Mouse (Mus musculus) MEL-GATA-1-ER (cell line): ENCODE results near the gene G530012D18Rik.
"Not testable (repeated sequence)": the region's sequence is repeated elsewhere in the genome, so short reads cannot be mapped to it uniquely, and the experiment has no call there.

Experiments used
- DNase-seq: peaks from one replicate; pipeline ENCODE4 v3.0.0-alpha.2; 2012; ENCODE audit warnings: low read depth; ENCODE audit errors: extremely low read depth

The G530012D18Rik gene

DNA sequence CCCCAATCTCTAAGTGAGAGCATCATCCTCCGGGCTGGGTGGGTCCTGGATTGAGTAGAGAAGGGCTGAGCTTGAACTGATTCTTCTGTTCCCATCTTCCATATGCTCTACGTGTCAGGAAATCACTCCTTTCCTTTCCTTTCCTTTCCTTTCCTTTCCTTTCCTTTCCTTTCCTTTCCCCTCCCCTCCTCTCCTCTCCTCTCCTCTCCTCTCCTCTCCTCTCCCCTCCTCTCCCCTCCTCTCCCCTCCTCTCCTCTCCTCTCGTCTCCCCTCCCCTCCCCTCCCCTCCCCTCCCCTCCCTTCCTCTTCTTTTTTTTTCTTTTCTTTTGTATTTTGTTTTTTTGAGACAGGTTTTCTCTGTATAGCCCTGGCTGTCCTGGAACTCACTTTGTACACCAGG, at the start of gene G530012D18Rik:
TSS of gene G530012D18Rik (plus strand) at position 301 of the 400 bp plus-strand sequence.
- DNase-seq = not testable (repeated sequence)

DNA sequence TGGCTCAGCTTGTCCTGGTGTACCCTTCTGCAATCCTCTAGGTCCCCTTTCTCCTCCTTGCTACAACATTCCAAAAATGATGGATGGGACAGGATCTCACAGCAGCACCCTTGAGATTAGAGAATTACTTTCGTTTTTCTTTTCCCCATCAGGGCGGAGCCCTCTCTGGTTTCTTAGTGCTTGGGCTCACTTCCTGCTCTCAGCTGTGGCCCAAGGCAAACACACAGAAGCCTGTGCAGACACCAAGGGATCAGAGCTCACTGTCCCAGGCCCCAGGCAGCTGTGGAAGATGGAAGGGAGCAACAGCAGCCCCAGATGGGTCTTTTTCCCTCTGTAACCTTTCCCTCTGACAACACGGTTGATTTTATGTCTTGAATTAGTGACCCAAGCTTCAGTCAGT, 49.1 kb upstream of the G530012D18Rik start:
- DNase-seq = not testable (repeated sequence)

DNA sequence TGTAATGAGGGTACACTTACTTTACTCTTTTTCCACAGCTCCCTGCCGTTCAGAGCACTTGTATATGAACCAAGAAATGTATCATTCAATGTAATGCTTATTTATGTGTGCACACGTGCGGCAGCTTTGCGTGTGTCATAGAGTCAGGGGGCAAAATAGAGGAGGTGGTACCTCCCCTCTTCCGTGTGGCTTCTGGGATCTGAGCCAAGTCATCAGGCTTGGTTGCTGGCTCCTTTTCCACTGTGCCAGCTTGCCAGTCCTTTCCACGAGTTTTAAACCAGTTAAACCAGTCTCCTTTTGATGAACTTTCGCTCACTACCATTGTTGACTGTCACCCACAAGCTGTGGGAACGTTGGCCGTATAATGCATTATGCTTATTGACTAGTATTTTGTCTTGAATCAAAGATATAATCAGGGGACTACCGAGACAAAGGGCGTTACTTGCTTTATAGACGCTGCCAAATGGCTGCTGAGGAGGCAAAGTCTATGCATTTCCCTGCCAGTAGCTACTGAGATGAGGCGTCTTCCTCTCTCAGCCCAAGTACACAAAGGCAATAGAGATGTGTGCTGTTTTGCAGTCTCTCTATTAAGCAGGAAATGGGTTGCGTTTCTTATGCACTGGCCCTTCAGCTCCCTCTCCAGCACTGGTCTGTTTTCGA, 46.9 kb upstream of the G530012D18Rik start:
- DNase-seq = not testable (repeated sequence)

GRCm38 (mm10) chr1:85543818-85544217, 31.7 kb upstream of the G530012D18Rik start:
- not testable (repeated sequence) for DNase-seq

- not testable (repeated sequence) for DNase-seq
These were observed 29.0 kb upstream of the G530012D18Rik start for GRCm38 (mm10) chr1:85546442-85546841.

- not testable (repeated sequence) for DNase-seq
These were observed 20.2 kb upstream of the G530012D18Rik start for GRCm38 (mm10) chr1:85555261-85555660.

DNA sequence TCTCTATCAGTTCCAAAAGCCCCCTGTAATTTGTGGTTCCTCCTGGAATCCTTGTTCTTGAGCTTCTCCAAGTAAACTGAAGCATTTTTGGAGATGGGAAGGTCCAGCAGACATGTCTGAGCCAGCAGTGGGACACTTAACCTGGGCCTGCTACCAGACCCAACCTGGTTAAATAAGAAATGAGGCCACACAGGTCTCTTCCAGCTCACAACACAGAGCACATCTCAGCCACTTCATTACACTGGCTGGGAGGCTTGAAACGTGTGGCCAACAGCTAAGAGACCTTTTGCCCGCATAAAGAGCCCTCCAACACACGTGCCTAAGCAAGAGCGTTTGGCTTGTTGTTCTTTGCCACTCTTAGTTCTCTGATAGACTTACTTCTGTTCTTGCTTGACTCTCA, 1.9 kb upstream of the G530012D18Rik start:
- DNase-seq = not testable (repeated sequence)

DNA sequence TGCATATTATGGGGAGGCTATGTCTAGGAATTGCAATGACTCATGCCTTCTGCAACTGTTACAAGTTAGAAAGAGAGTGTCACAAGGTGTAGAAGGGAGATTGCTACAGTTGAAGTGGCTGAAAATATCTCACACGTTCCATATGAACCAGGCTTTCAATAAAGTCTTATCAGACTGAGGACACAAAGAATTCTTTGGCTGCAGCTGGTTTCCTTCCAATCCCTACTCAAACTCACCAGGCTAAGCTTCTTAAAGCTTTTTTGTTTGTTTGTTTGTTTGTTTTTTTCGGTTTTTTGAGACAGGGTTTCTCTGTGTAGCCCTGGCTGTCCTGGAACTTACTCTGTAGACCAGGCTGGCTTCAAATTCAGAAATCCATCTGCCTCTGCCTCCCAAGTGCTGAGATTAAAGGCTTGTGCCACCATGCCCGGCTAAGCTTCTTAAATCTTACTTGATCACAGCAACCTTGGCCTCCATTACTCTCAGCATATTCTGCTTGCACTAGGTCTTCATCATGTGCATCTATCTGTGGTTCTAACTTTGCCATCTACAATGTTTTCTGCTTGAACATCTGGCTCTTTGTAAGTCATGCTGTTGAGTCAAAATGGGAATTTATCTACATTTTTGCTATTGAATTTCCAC, 3.0 kb downstream of the G530012D18Rik start:
- DNase-seq = peak; percentile 33

GRCm38 (mm10) chr1:85579199-85580147, 4.0 kb downstream of the G530012D18Rik start:
- not testable (repeated sequence) for DNase-seq

DNA sequence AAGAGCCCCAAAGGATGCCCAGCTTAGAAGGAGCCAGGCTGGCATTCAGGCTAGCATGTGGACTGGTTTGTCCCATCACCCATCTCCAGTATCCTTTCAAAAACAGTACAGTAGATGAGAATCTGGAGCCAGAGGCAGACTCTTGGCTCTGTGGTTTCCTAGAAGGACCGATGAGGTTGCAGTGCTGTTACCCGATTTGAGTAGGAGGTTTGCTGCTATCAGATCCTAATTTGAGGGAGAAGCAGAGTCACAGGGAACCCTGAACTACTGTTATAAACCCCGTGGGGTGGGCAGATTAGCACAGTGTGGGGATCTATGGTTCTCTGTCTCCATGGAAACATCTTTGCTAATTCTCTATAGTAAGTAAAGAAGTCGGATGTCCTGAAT, 4.7 kb downstream of the G530012D18Rik start:
- not testable (repeated sequence) for DNase-seq

GRCm38 (mm10) chr1:85580578-85580977, 5.1 kb downstream of the G530012D18Rik start:
- not testable (repeated sequence) for DNase-seq

DNA sequence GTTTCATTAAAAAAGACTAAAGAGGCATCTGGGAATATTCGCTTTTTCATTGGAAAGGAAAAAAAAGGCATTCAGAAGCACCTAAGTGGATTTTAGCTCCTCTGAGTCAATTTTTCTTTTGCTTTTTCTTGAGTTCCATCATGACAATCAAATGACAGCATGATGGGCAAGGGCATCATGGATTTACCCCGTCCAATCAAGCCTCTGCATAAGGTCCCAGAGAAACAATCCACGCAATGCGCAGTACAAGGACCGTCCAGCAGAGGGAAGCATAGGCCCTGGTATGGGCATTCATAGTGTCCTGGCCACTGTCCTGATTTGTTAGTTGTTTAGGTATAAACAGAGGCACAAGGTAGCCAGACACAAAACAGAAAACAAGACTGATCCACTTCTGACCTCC, 6.0 kb downstream of the G530012D18Rik start:
- peak; percentile 18 for DNase-seq

DNA sequence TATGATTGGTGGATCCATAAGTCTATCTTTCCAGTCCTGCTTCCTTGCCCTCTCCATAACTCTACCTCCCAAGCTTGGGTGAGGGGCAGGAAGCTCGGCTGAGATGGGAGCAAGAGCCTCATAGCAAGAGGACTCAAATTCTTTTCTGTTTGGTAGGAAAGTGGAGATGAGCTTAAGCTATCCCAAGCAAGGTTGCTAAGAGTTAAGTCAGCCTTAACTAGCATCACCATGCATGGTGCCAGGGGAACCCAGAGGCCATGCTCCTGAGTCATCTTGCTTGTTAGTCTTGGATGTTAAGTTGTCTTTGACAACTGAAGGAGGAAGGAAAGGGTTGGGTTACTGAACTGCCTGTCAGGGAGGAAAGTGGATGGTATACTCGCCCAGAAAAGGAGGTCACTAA, 13.2 kb downstream of the G530012D18Rik start:
- not testable (repeated sequence) for DNase-seq

- DNase-seq = not testable (repeated sequence)
These were observed 17.1 kb downstream of the G530012D18Rik start for GRCm38 (mm10) chr1:85592526-85592925.

DNA sequence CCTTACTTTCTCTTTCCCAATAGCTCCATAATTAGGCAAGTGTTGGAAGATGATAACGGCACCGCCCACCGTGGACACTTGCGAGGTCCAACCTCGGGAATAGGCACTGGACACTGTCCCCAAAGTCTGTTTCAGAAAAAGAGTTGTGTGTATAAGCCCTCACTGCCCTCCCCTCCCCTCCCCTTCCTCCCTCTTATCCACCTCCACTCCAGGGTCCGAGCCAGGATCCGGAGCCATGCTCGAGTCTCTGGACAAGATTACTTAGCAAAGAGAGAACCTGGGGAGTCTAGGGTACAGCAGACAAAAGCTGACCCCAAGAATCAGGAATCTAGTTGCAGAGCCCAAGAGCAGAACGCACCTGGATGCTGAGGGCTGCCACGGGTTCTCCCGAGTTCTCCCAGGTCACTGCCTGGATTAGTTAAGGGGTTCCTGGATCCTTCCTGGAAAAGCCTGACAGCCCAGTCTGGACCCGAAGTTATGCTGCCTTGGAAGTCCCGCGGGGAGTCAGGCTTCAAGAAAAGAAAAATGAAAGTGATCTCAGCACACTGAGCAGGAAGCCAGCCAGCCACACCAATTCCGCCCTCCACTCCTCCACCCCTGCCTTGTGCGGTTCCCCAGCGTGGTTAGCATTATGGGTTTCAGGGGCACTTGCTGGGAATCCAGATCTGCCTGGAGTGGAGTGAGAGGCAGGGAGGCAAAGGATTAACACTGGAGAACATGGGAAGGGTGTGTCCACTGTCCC, 23.0 kb downstream of the G530012D18Rik start, which contains the start of gene Sp110:
TSS of gene Sp110 (minus strand) at position 547 of the 742 bp plus-strand sequence.
- DNase-seq = peak; percentile 13

- not testable (repeated sequence) for DNase-seq
These were observed 24.6 kb downstream of the G530012D18Rik start, which contains the start of gene Sp140 for GRCm38 (mm10) chr1:85600078-85600477. TSS of gene Sp140 (plus strand) at chr1:85600378.

GRCm38 (mm10) chr1:85600794-85601193, 25.3 kb downstream of the G530012D18Rik start:
- DNase-seq = peak; percentile 26

- DNase-seq = not testable (repeated sequence)
These were observed 28.9 kb downstream of the G530012D18Rik start for GRCm38 (mm10) chr1:85604341-85604740.

DNA sequence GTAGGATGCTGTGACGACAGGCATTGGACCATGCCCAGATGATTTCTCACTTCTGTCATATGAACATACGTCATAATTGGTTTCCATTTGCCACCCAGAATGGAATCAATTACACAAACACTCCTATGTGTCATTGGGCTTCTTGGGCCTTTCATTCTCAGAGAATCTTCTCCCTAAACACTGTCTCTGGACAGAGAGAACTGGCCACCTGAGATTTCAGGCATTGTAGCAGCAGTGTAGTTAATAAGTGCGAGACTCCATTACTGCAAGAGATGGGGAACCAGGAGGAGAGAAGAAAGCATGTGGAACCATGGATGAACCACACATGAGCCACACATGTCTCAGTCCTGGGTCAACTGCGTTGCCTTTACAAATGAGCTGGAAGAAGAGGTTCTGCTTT, 32.9 kb downstream of the G530012D18Rik start:
- DNase-seq = not testable (repeated sequence)

DNA sequence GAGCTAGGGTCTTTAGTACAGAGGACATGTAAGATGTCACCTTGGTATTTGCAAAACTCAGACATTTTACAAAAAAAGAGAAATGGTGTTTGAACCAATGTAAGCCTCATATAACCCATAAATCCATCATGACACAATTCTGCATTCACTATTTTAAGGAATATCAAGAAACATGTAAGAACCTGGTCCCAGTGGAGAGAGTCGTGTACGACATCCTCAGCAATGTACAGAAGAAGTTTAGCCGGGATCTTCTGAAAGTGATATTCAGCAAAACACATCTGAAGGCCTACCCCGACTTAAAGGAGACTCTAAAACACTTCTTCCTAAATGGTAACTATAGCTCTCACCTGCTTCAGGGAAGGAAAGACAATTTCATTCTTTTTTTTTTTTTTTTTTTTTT, 35.1 kb downstream of the G530012D18Rik start:
- DNase-seq = not testable (repeated sequence)

- DNase-seq = not testable (repeated sequence)
These were observed 39.6 kb downstream of the G530012D18Rik start for GRCm38 (mm10) chr1:85615096-85615495.
